Mouse (Mus musculus): ENCODE results near the gene Nppc. TPM values are rescaled to one million over a fixed set of nuclear protein-coding genes. Genes with fewer than 3 reads are reported as not detected.
A peak's percentile ranks its signal among the peaks of the same experiment; 100 is the strongest.

Gene Nppc
- total and polyA plus RNA-seq, 3 experiments, result not detected

DNA sequence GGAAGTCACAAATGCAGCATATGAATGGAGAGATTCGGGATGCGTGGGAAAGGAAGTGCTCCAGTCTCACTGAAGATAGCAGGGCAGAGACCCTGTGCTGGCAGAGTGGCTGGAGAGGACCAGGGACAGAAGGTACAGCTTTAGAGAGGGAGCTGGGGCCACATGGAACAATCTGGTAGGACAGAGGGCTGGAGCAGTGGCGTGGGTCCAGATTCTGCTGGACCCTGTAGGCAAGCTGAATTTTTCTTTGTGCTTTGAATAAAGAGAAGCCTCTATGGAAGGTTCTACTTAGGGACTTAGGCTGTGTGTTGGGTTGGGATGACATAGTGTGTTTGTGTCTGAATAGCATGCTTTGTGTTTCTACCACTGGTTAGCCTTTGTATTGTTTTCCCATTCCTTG, 35.1 kb upstream of the Nppc start:
- H3K27ac ChIP-seq (ENCODE audit: control insufficient read depth, low read depth, low read length), result no peak overlapping the region
- H3K9me3 ChIP-seq (replicated peaks; ENCODE audit: insufficient read depth, low read length), result no peaks in the 10 kb centered on the region
- TF ChIP-seq USF2 (IDR thresholded peaks at IDR 0.05; ENCODE audit: borderline replicate concordance in 1 of 2, insufficient read depth in 1 of 2, low read depth in 1 of 2, low read length in 2 of 2), result no peak
- no peak for TF ChIP-seq MAZ (IDR thresholded peaks at IDR 0.05; ENCODE audit: low read depth, low read length)
- no peak for TF ChIP-seq NRF1 (IDR thresholded peaks at IDR 0.05; ENCODE audit: insufficient read depth, low read depth, low read length, poor library complexity, severe bottlenecking)
- TF ChIP-seq GABPA (IDR thresholded peaks at IDR 0.05; ENCODE audit: low read depth, low read length), result no peak
- TF ChIP-seq TBP (IDR thresholded peaks at IDR 0.05; ENCODE audit: low read depth, low read length), result no peak
- TF ChIP-seq CHD1 (IDR thresholded peaks at IDR 0.05; ENCODE audit: low read depth, low read length), result no peak
- TF ChIP-seq UBTF (IDR thresholded peaks at IDR 0.05; ENCODE audit: borderline replicate concordance, insufficient read depth, low read depth, low read length), result no peak
- no peak for TF ChIP-seq ZNF384 (IDR thresholded peaks at IDR 0.05; ENCODE audit: low read depth, low read length)
- no peak for TF ChIP-seq USF1 (IDR thresholded peaks at IDR 0.05; ENCODE audit: low read depth, low read length)
- no peak for TF ChIP-seq MXI1 (IDR thresholded peaks at IDR 0.05; ENCODE audit: low read depth, low read length)
- no peak for TF ChIP-seq ELF1 (IDR thresholded peaks at IDR 0.05; ENCODE audit: low read depth, low read length)
- TF ChIP-seq EP300 (IDR thresholded peaks at IDR 0.05; ENCODE audit: low read depth in 1 of 2, low read length in 2 of 2), result no peak
- TF ChIP-seq MYB (IDR thresholded peaks at IDR 0.05; ENCODE audit: low read depth, low read length), result no peak
- no peak for TF ChIP-seq SIN3A (IDR thresholded peaks at IDR 0.05; ENCODE audit: low read length)
- TF ChIP-seq NELFE (IDR thresholded peaks at IDR 0.05; ENCODE audit: low read depth, low read length), result no peak
- TF ChIP-seq GATA1 (IDR thresholded peaks at IDR 0.05; ENCODE audit: low read depth, low read length), result no peak
- peaks cover 17 to 24% of the 10 kb centered on the region in 2 experiments for H3K4me1 ChIP-seq (ENCODE audit: control insufficient read depth in 1 of 2, insufficient read depth in 2 of 2, low read length in 2 of 2)
- H3K79me2 ChIP-seq (ENCODE audit: control insufficient read depth, insufficient read depth, low read length, poor library complexity), result peaks cover 13% of the 10 kb centered on the region
- no peak overlapping the region for H3K4me3 ChIP-seq (ENCODE audit: control insufficient read depth in 1 of 2, insufficient read depth in 1 of 2, low read depth in 2 of 2, low read length in 2 of 2)
- no peak overlapping the region for H3K9ac ChIP-seq (ENCODE audit: control insufficient read depth, low read depth, low read length, poor library complexity, severe bottlenecking)
- H3K27me3 ChIP-seq (ENCODE audit: control insufficient read depth in 1 of 2, insufficient read depth in 2 of 2, low read length in 2 of 2), result no peaks in the 10 kb centered on the region
- DNase-seq (ENCODE audit: low read depth, low spot score), result no peak
- peaks cover 0 to 25% of the 10 kb centered on the region in 2 experiments; a peak in 2 of 4 replicates for H3K36me3 ChIP-seq (ENCODE audit: control insufficient read depth in 1 of 2, insufficient read depth in 2 of 2, low read length in 2 of 2)

DNA sequence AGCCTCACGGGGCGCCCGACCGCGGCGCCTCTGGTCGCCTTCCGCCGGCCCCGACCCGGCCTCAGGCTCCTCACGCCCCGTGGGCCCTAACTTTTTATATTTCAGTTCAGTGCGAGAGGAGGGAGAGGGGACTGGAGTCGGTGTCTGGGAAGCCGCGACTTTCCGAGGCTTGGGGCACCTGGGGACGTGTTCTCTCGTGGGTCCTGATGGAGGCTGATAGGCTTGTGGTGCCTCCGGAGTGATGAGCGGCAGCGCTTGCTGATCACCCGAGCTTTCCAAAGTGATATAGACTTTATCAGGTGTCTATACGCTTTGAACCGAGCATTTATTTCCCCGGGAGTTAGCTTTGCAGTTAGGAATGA, 33.6 kb upstream of the Nppc start:
- Histone ChIP-seq H3K9me3 (replicated peaks; ENCODE audit: insufficient read depth, low read length) (no peaks in the 10 kb centered on the region), H3K4me3 (ENCODE audit: control insufficient read depth in 1 of 2, insufficient read depth in 1 of 2, low read depth in 2 of 2, low read length in 2 of 2) (peak overlapping the region; percentile 88 to 92), H3K79me2 (ENCODE audit: control insufficient read depth, insufficient read depth, low read length, poor library complexity) (peaks cover 13% of the 10 kb centered on the region), H3K27me3 (ENCODE audit: control insufficient read depth in 1 of 2, insufficient read depth in 2 of 2, low read length in 2 of 2) (no peaks in the 10 kb centered on the region), H3K4me1 (ENCODE audit: control insufficient read depth in 1 of 2, insufficient read depth in 2 of 2, low read length in 2 of 2) (peaks cover 21 to 22% of the 10 kb centered on the region in 2 experiments), H3K27ac (ENCODE audit: control insufficient read depth, low read depth, low read length) (peak overlapping the region; percentile 56), H3K36me3 (ENCODE audit: control insufficient read depth in 1 of 2, insufficient read depth in 2 of 2, low read length in 2 of 2) (peaks cover 0 to 22% of the 10 kb centered on the region in 2 experiments; a peak in 2 of 4 replicates), H3K9ac (ENCODE audit: control insufficient read depth, low read depth, low read length, poor library complexity, severe bottlenecking) (peak overlapping the region; percentile 98)
- DNase-seq (ENCODE audit: low read depth, low spot score), result peak; percentile 55
- TF ChIP-seq BHLHE40 (IDR thresholded peaks at IDR 0.05; ENCODE audit: borderline replicate concordance, low read depth, low read length) (no peak), ETS1 (IDR thresholded peaks at IDR 0.05; ENCODE audit: low read depth, low read length) (no peak), ZNF384 (IDR thresholded peaks at IDR 0.05; ENCODE audit: low read depth, low read length) (no peak), POLR2A (IDR thresholded peaks at IDR 0.05; ENCODE audit: control insufficient read depth in 1 of 2, insufficient read depth in 1 of 2, low read depth in 1 of 2, low read length in 2 of 2, poor library complexity in 1 of 2) (peak; percentile 2 to 44; a peak in 1 of 4 replicates)
